Mouse (Mus musculus) thymus, adult 2 months (tissue): ENCODE data around the gene Ccna2. TPM values are rescaled to one million over a fixed set of nuclear protein-coding genes. Genes with fewer than 3 reads are reported as not detected.

Experiments used
- DNase-seq: peaks from one replicate; pipeline ENCODE4 v3.0.0; 2021
- H3K27ac ChIP-seq: fragments of 200-500 bp; 2 replicates; pipeline ENCODE4 v1.5.1; 2012; ENCODE audit warnings: low read length, control low read depth; ENCODE audit not compliant: control insufficient read depth, insufficient read depth
- H3K27me3 ChIP-seq: fragments of 200-500 bp; 2 replicates; pipeline ENCODE4 v1.6.1; 2012; ENCODE audit warnings: mild to moderate bottlenecking, low read length, moderate library complexity, mixed read lengths; ENCODE audit not compliant: control insufficient read depth, insufficient read depth
- H3K36me3 ChIP-seq: fragments of 200-500 bp; 2 replicates; pipeline ENCODE4 v1.6.1; 2012; ENCODE audit warnings: mild to moderate bottlenecking, low read length, moderate library complexity; ENCODE audit not compliant: control insufficient read depth, insufficient read depth
- H3K4me1 ChIP-seq: fragments of 200-500 bp; replicated peaks from 2 replicates; pipeline ENCODE4 v1.6.1; 2012; ENCODE audit warnings: low read length; ENCODE audit not compliant: control insufficient read depth, insufficient read depth
- H3K4me3 ChIP-seq: fragments of 200-500 bp; 2 replicates; pipeline ENCODE4 v1.5.1; 2012; ENCODE audit warnings: mild to moderate bottlenecking, low read length, control low read depth, moderate library complexity; ENCODE audit not compliant: control insufficient read depth, insufficient read depth
- CTCF ChIP-seq: fragments of 200-500 bp; IDR thresholded peaks from 2 replicates; pipeline ENCODE4 v1.5.1; 2012; ENCODE audit warnings: mild to moderate bottlenecking, control low read depth, low read length, moderate library complexity, borderline replicate concordance; ENCODE audit not compliant: control insufficient read depth, poor library complexity, insufficient read depth; ENCODE audit errors: extremely low read depth
- POLR2A ChIP-seq: fragments of 200-500 bp; IDR thresholded peaks from 2 replicates; pipeline ENCODE4 v1.6.1; 2012; ENCODE audit warnings: mild to moderate bottlenecking, low read length, control low read depth, moderate library complexity; ENCODE audit not compliant: control insufficient read depth, poor library complexity, insufficient read depth; ENCODE audit errors: extremely low read depth
- WGBS: fragments of 180-500 bp; shearing (Covaris S2); methylation state at CpG from one replicate; pipeline ENCODE4 v1.1.7; 2018; 5-methylcytosine and 5-hydroxymethylcytosine counted together
- polyA plus RNA-seq: library from polyadenylated mRNA; depleted of rRNA; stranded (reverse); fragments of >200 nt; gene quantifications from 2 replicates; pipeline ENCODE4 v1.2.3, GENCODE M21; 2012

Gene Ccna2
- polyA plus RNA-seq, 1 experiment, result 196 TPM

- H3K4me3 ChIP-seq, result no peak overlapping the region
- no peak for TF ChIP-seq POLR2A
- no peak for TF ChIP-seq CTCF
- DNase-seq, result no peak
- H3K27me3 ChIP-seq, result no peaks in the 10 kb centered on the region
- no peaks in the 10 kb centered on the region for H3K36me3 ChIP-seq
- WGBS, result 91% methylated on average over 3 of the region's 3 CpGs
- no peaks in the 10 kb centered on the region for H3K4me1 ChIP-seq
- no peak overlapping the region for H3K27ac ChIP-seq
Observed at GRCm38 (mm10) chr3:36598811-36599210, 26.9 kb upstream of the Ccna2 start.

DNA sequence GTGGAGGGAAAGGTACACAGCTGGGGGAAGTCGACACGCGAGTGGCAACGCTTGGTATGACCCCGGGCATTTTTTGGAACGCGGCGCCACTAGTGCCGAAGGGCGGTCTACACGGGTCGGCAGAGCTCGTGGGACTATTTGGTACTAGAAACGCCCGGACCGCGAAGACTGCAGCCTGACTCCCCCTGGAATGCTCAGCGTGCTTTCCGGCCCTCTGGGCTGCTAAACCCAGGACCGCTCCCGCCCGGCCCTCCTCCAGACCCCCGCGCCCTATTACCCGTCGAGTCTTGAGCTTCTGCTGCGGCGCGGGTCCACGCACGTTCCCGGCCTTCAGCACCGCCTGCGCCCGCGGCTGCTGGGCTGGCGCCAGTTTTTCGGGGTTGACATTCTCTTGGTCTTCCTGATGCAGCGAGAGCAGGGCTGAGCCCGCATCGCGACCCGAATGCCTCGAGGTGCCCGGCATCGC is 556 bp downstream of the Ccna2 start:
- Histone ChIP-seq H3K27ac (no peak overlapping the region), H3K36me3 (peaks cover 19% of the 10 kb centered on the region), H3K4me3 (peak overlapping the region; percentile 66), H3K4me1 (peaks cover 6% of the 10 kb centered on the region), H3K27me3 (no peaks in the 10 kb centered on the region)
- WGBS, result under 1% methylated on average over 46 of the region's 46 CpGs
- DNase-seq, result peak; percentile 30
- TF ChIP-seq POLR2A (no peak), CTCF (no peak)

DNA sequence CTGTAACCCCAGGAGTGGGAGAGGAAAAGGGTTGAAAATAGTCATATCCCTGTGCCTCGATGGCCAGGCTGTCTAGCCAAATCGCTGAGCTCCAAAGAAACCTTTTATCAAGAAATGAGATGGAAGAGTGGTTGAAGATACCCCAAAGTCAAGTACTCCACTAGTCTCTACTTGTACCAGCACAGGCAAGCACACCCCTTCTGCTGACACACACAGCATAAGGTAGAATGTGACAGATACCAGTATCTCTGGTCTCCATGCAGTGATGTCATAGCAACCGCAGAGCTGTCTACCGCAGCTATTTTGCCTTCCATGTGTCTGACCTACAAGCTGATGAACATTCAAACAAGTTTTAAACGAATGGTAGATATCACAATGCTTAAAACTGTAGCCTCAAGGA is 2.1 kb downstream of the Ccna2 start:
- H3K27ac ChIP-seq, result no peak overlapping the region
- 92% methylated on average over 5 of the region's 5 CpGs for WGBS
- peaks cover 6% of the 10 kb centered on the region for H3K4me1 ChIP-seq
- no peak overlapping the region for H3K4me3 ChIP-seq
- no peak for TF ChIP-seq CTCF
- no peaks in the 10 kb centered on the region for H3K27me3 ChIP-seq
- peaks cover 34% of the 10 kb centered on the region for H3K36me3 ChIP-seq
- no peak for DNase-seq

GRCm38 (mm10) chr3:36563666-36564065 is 8.3 kb downstream of the Ccna2 start:
- no peak for TF ChIP-seq POLR2A
- TF ChIP-seq CTCF, result no peak
- Histone ChIP-seq H3K4me3 (no peak overlapping the region), H3K4me1 (no peaks in the 10 kb centered on the region), H3K27me3 (no peaks in the 10 kb centered on the region), H3K36me3 (peaks cover 70% of the 10 kb centered on the region), H3K27ac (no peak overlapping the region)
- DNase-seq, result no peak
- 96% methylated on average over 3 of the region's 3 CpGs for WGBS

DNA sequence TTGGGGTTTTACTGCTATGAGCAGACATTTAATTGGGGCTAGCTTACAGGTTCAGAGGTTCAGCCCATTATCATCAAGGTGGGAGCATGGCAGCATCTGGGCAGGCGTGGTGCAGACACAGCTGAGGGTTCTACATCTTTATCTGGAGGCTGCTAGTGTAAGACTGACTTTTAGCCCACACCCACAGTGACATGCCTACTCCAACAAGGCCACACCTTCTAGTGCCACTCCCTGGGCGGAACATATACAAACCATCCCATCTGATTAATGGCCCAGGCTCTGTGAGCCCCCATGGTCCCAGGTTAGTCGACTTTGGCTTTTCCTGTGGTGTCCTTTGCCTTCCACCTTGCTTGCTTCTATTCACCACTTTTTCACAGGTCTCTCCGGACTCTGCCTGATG is 12.3 kb downstream of the Ccna2 start:
- H3K27me3 ChIP-seq, result no peaks in the 10 kb centered on the region
- no peaks in the 10 kb centered on the region for H3K4me1 ChIP-seq
- WGBS, result 80% methylated on average over 4 of the region's 4 CpGs
- peaks cover 44% of the 10 kb centered on the region for H3K36me3 ChIP-seq
- H3K27ac ChIP-seq, result no peak overlapping the region
- TF ChIP-seq CTCF (no peak), POLR2A (no peak)
- no peak overlapping the region for H3K4me3 ChIP-seq
- DNase-seq, result no peak

GRCm38 (mm10) chr3:36557601-36558000 is 14.3 kb downstream of the Ccna2 start:
- Histone ChIP-seq H3K27me3 (no peaks in the 10 kb centered on the region), H3K27ac (no peak overlapping the region), H3K4me3 (no peak overlapping the region), H3K36me3 (peaks cover 27% of the 10 kb centered on the region), H3K4me1 (peaks cover 2% of the 10 kb centered on the region; the same call in 1 of the 2 replicates)
- DNase-seq, result no peak
- TF ChIP-seq POLR2A, result no peak
- no peak for TF ChIP-seq CTCF
- 88% methylated on average over 1 of the region's 1 CpGs for WGBS

- TF ChIP-seq CTCF (no peak), POLR2A (no peak)
- H3K27ac ChIP-seq, result no peak within 1 kb of the TSS
- peaks cover 7% of the 10 kb centered on the region; the same call in 1 of the 2 replicates for H3K36me3 ChIP-seq
- peaks cover 8% of the 10 kb centered on the region for H3K4me1 ChIP-seq
- DNase-seq, result peak; percentile 96
- WGBS, result 1% methylated on average over 39 of the region's 39 CpGs
- H3K4me3 ChIP-seq, result peak within 1 kb of the TSS; percentile 86
- H3K27me3 ChIP-seq, result no peaks in the 10 kb centered on the region
Observed at GRCm38 (mm10) chr3:36552406-36553047, 19.4 kb downstream of the Ccna2 start, which contains the start of gene Exosc9. Gene Exosc9, plus strand, starts transcription at chr3:36552606.
